Mouse (Mus musculus) lung, adult 2 months (tissue): ENCODE measurements at regions not wholly inside any gene's neighbourhood (a gene's known extent, or its start where the extent isn't known, plus 50 kb on each side); places are given as distances from the start of the nearest gene placed in this dataset.
A peak's percentile ranks its signal among the peaks of the same experiment; 100 is the strongest.
"Not testable (repeated sequence)": the region's sequence is repeated elsewhere in the genome, so short reads cannot be mapped to it uniquely, and the experiment has no call there.

Source experiments
- DNase-seq: peaks from one replicate; pipeline ENCODE4 v3.0.0; 2022
- H3K4me1 ChIP-seq: fragments of 200-500 bp; 2 replicates; pipeline ENCODE4 v1.6.1; 2011; ENCODE audit warnings: low read length; ENCODE audit not compliant: control insufficient read depth, insufficient read depth
- H3K4me3 ChIP-seq: fragments of 200-500 bp; replicated peaks from 2 replicates; pipeline ENCODE3; 2011; ENCODE audit warnings: low read depth, mild to moderate bottlenecking, control low read depth, low read length; ENCODE audit errors: extremely low read depth
- CTCF ChIP-seq: fragments of 200-500 bp; IDR thresholded peaks from 2 replicates; pipeline ENCODE4 v1.5.1; 2011; ENCODE audit warnings: mild to moderate bottlenecking, low read length, control low read depth; ENCODE audit not compliant: insufficient read depth
- POLR2A ChIP-seq: fragments of 200-500 bp; IDR thresholded peaks from 2 replicates; pipeline ENCODE4 v1.6.1; 2011; ENCODE audit warnings: low read depth, mild to moderate bottlenecking, control low read depth, low read length, borderline replicate concordance; ENCODE audit errors: extremely low read depth
- WGBS: fragments of 180-500 bp; shearing (Covaris S2); methylation state at CpG from one replicate; pipeline ENCODE4 v1.1.7; 2018; 5-methylcytosine and 5-hydroxymethylcytosine counted together

- DNase-seq: peak; percentile 38
- 49% methylated on average over 7 of the region's 7 CpGs for WGBS
- TF ChIP-seq CTCF (no peak), POLR2A (no peak)
- Histone ChIP-seq H3K4me3 (no peak overlapping the region), H3K4me1 (no peaks in the 10 kb centered on the region)
Measured at GRCm38 (mm10) chr16:76958597-76959392, 54.7 kb upstream of the Usp25 start.

GRCm38 (mm10) chr16:76957491-76957890, 56.0 kb upstream of the Usp25 start:
- TF ChIP-seq CTCF: no peak
- Histone ChIP-seq H3K4me3 (no peak overlapping the region), H3K4me1 (no peaks in the 10 kb centered on the region)
- 65% methylated on average over 3 of the region's 3 CpGs for WGBS
- no peak for DNase-seq

GRCm38 (mm10) chr16:76957090-76957489, 56.4 kb upstream of the Usp25 start:
- H3K4me1 ChIP-seq: no peaks in the 10 kb centered on the region
- DNase-seq: no peak
- WGBS: 80% methylated on average over 7 of the region's 7 CpGs
- no peak for TF ChIP-seq CTCF
- no peak for TF ChIP-seq POLR2A
- H3K4me3 ChIP-seq: no peak overlapping the region

GRCm38 (mm10) chr16:76950836-76951486, 62.5 kb upstream of the Usp25 start:
- no peak overlapping the region for H3K4me3 ChIP-seq
- 70% methylated on average over 10 of the region's 10 CpGs for WGBS
- no peak for DNase-seq

GRCm38 (mm10) chr16:76947011-76947410, 66.5 kb upstream of the Usp25 start:
- WGBS: 56% methylated on average over 5 of the region's 5 CpGs

More at GRCm38 (mm10) chr16:76950836-76951486, 62.5 kb upstream of the Usp25 start:
- TF ChIP-seq POLR2A (no peak), CTCF (no peak)
- no peaks in the 10 kb centered on the region for H3K4me1 ChIP-seq

GRCm38 (mm10) chr16:76938128-76938527, 75.4 kb upstream of the Usp25 start:
- 43% methylated on average over 2 of the region's 2 CpGs for WGBS

More at GRCm38 (mm10) chr16:76947011-76947410, 66.5 kb upstream of the Usp25 start:
- TF ChIP-seq POLR2A: no peak
- TF ChIP-seq CTCF: no peak
- DNase-seq: no peak
- Histone ChIP-seq H3K4me3 (no peak overlapping the region), H3K4me1 (no peaks in the 10 kb centered on the region)

GRCm38 (mm10) chr16:76927901-76928300, 85.6 kb upstream of the Usp25 start:
- 54% methylated on average over 6 of the region's 6 CpGs for WGBS
- Histone ChIP-seq H3K4me1 (no peaks in the 10 kb centered on the region), H3K4me3 (no peak overlapping the region)
- no peak for DNase-seq
- TF ChIP-seq POLR2A (no peak), CTCF (no peak)

More at GRCm38 (mm10) chr16:76938128-76938527, 75.4 kb upstream of the Usp25 start:
- Histone ChIP-seq H3K4me3 (no peak overlapping the region), H3K4me1 (no peaks in the 10 kb centered on the region)
- TF ChIP-seq CTCF: no peak
- no peak for TF ChIP-seq POLR2A
- DNase-seq: no peak

GRCm38 (mm10) chr16:76920137-76920536, 93.4 kb upstream of the Usp25 start:
- not testable (repeated sequence) for H3K4me3 ChIP-seq, H3K4me1 ChIP-seq, DNase-seq
- WGBS: 94% methylated on average over 11 of the region's 11 CpGs

- Histone ChIP-seq H3K4me3 (no peak overlapping the region), H3K4me1 (no peaks in the 10 kb centered on the region)
- no peak for DNase-seq
- no peak for TF ChIP-seq POLR2A
- TF ChIP-seq CTCF: no peak
- 71% methylated on average over 2 of the region's 2 CpGs for WGBS
Measured at GRCm38 (mm10) chr16:76918598-76918997, 94.9 kb upstream of the Usp25 start.

- TF ChIP-seq CTCF (no peak), POLR2A (no peak)
- Histone ChIP-seq H3K4me1 (no peaks in the 10 kb centered on the region), H3K4me3 (no peak overlapping the region)
- no peak for DNase-seq
- WGBS: 55% methylated on average over 1 of the region's 1 CpGs
Measured at GRCm38 (mm10) chr16:76914311-76914710, 99.2 kb upstream of the Usp25 start.
